Mouse (Mus musculus) heart, postnatal 10 days (tissue): ENCODE results near the gene Rbpj. TPM values are rescaled to one million over a fixed set of nuclear protein-coding genes. Genes with fewer than 3 reads are reported as not detected.

Experiments
- DNase-seq, 2 experiments: peaks; one replicate each; pipeline ENCODE4 v3.0.0; 2021
- intact Hi-C: fragments of 180-260 bp; cut with DNase I; formaldehyde crosslinking; loops from one replicate; pipeline ENCODE4 v1.15.1; 2025
- total RNA-seq, 2 experiments: library from RNA; stranded (reverse); gene quantifications; 2 replicates each; pipeline ENCODE4 v1.2.3; 2021

Rbpj gene
- total RNA-seq, 2 experiments from 2014 or later, result 34.9 to 36.4 TPM

DNA sequence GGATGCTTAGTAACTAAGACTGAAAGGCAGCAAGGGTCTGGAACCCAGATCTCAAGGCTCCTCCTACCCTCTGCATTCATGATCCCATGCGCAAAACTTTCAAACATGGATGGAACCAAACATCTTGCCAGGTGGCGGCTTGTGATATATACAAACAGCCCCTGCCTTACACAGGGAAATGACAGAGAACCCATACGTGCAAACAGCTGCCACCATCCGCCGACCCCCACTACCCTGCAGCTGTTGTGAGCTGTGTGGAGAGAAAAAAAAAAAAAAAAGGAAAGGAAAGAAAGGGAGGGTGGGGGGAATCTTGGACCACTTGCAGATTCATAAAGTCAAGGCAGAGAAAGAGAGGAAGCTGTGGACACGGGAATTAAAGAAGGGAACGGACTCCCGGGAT is 2.4 kb downstream of the Rbpj start:
- no peak for DNase-seq
- intact Hi-C loops, result loop anchor here (5.0 kb wide), 1 partner anchor 41 kb away; no protein-coding TSS in a partner anchor

DNA sequence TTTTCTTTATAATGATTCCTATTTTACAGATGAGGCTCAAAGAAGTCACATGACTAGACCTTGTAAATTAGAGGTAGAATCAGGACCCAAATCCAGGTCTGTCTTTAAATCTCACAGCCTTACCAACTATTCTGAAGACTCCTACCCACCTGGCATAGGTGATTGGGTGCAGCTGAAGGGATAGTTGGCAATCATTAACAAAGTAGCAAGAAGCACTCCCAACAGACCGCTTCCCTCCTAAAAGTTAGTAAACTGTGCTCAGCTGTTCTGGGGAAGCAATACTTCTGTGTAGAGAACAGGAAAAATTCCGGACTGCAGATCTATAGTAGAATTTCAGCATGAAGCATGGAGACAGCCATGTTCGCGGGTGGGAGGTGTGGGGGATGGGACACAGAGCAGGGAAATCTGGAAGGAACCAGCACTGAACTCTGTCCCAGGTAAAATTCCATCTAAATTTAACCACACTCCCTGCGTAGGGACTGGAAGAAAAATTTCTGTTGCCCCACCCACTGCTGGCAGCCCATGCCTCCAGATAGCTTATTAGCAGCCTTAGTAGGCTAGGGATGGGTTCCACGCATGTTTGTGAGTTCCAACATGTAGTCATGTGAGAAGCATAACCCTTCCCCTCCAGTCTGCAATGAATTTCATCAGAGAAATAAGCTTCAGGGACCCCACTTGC is 3.3 kb downstream of the Rbpj start:
- intact Hi-C loops, result loop anchor here (5.0 kb wide), 1 partner anchor 42 kb away; no protein-coding TSS in a partner anchor

DNA sequence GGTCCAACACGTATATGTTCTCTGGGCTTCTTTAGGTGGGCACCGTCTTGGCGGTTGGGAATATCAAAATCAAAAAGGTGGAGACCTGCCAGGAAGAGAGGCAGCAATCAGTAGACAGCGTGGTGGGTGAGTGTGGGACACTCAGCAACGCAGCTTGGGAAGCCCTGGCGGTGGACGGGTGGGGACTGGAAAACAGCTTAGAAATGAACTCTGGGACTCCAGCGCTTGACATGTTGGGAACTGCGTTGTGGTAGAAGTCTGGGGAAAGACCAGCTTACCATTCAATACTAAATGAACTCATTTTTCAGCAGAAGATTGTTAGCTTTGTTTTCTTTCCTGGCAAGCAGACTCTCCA is 3.8 kb downstream of the Rbpj start:
- peak in 1 of 2 experiments; percentile 67 for DNase-seq
- intact Hi-C loops, result loop anchor here (5.0 kb wide), 2 partner anchors 42 to 87 kb away; no protein-coding TSS in a partner anchor

More for the DNA sequence above, 3.3 kb downstream of the Rbpj start:
- DNase-seq, result peak; percentile 79 to 82

DNA sequence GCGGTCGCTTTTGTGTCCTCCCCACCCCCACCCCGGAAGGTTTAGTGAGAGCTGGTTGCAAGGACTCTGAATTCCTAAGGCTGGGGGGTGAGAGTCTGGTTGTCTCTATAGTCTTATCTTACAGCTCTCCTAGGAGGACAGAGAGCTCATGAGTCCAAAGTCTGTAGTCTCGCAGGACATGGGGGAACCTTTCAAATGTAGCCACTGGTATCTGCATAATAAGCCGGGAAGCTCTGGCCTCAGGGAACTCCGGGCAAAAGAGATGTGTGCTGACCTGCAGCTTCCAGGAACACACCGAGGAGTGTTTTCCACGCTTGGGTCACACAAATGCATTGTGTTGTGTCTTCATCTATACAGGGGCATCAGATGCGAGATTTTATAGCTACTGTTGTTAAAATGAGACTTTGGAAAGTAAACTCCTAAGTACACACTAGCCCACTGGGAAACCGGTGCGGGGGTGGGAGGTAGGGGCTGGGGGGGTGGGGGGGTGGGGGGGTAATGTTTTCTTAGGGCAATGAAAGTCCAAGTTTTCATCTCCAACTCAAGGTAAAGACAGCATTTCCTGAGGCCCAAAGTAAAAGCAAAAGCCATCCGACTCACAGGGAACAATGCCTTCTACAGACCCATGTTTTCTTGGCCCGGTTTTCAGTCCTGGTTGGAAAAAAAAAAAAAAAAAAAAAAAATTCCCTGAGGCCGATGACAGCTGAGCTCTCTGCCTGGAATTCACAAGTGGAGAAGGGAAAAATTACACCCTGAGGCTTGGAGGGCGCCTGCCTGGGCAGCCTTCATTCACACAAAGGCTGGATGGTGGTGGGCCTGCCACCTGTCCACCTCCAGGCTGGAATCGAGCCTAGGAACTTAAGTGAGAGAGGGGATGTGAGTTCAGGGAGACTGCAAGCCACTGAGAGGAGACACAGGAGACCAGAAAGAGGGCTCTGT is 4.5 kb downstream of the Rbpj start:
- DNase-seq, result peak; percentile 64 to 69
- intact Hi-C loops, result loop anchor here (5.0 kb wide), 1 partner anchor 88 kb away; no protein-coding TSS in a partner anchor

DNA sequence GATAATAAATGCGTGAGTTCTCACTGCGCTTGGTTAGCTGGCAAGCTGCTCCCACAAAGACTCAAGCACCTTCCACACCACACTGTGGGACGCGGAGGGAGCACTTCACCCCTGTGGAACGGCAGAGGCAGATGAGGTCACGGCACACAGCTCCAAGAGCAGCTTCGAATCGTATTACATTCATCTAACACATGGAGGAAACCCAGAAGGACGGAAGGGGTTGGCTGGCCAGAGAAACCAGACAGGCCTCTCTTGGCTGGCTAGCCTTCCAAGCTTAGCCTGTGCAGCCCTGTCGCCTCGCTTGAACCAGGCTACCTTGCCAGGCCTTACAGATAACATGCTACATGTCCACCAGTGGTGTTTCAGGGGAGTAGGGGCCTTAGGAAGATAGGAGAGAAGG is 6.5 kb downstream of the Rbpj start:
- DNase-seq, result peak; percentile 83 to 84
- intact Hi-C loops, result loop anchor here (2.0 to 5.0 kb wide), 2 partner anchors 90 to 118 kb away; no protein-coding TSS in a partner anchor

DNA sequence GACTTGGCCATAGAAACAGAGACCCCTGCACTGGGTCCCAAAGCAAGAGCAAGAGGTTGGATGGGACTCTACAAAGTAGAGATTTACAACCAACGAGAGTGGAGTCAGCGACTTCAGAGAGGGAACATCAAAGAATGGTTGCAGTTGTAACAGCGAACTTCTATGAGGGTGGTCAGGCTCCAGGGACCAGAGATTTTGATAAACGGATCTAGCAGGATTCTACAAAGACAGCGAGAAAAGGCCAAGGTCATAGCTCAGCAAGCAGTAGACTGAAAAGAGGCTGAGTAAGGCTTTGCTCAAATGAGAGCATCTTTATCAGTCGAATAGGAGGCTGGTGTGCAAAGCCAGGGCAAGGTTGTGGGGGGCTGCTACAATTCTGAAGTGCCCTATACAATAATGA is 13.2 kb downstream of the Rbpj start:
- intact Hi-C loops, result no loop called here
- DNase-seq, result no peak

DNA sequence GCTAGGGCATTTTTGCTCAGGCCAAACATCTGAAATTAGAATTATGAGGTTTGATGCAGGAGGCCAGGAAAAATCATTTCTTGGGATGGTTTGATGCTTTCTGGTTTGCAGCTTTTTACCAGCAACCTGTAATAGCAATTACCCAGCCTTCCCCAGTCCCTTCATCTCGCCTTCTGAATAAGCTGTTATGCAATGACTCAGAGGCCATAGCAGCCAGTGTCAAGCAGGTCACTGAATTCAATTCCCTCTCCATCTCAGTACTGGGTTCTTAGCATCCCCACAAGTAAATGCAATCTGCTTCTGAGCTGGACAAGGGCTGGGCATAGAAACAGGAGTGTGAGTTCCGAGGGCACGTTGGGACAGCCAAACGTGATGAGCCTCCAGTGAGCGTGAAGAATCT is 13.9 kb downstream of the Rbpj start:
- intact Hi-C loops, result no loop called here
- no peak for DNase-seq

DNA sequence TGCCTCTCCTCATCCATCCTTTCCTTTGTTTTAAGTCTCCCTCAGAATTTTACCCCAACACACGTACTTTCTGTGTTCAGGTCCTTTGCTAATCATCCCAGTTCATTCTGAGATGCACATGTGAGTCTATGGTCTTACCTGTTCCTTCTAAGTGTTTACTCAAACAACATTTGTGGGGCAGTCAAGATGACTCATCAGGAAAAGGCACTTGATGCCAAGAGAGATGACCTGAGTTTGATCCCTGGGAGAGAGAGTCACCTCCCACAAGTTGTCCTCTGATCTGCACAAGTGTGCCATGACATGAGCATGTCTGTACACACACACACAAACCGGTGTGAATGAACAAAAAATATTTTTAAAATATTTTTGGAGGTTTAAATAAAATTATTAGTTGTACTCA is 15.1 kb downstream of the Rbpj start:
- no peak for DNase-seq
- intact Hi-C loops, result no loop called here

DNA sequence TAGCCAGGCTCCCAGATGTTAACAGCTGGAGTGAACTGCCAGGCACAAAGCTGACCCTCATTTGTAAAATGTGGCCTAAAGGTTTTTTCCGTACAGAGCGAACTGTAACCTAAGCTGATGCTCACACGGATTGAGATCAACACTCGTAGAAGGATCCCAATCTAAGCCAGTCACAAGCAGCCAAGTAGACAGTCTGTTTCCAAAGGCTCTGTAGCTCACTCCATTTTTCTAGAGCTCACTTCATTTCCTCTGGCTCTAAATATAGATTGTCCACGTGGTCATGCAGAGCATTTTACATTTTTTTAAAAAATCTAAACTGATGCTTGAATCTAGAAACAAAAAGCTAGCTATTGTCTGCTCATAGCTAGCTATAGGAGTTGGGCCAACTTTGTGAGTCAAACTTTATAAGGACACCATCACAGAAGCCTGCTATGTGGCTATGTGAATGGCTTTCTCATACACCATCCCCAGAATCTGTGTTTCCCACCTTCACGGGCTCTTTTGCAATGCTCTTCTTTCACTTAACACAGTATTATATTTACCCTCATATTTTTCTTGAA is 19.2 kb downstream of the Rbpj start:
- DNase-seq, result peak in 1 of 2 experiments; percentile 13

DNA sequence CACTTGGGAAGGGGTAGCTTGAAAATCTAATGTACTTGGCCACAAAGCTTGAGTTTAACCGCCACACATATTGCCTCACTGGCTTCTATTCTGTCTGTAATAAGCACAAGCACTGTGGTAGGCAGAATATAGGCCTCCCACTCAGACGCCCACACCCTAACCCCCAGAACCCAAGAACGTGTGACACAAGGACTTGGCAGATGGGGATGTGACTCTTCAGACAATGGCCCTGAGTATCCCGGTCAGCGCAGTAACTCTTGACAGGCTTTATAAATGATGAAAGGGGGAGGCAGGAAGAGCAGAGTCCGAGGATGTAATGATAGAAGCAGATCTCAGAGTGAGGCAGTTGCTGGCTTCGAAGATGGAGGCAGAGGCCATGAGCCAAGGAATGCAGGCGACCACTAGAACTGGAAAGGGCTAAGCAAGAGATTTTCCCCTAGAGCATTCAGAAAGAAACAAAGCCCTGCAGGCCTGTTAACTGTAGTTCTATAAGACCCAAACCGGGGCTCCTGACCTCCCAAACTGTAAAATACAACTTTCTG is 20.1 kb downstream of the Rbpj start:
- peak in 1 of 2 experiments; percentile 43 for DNase-seq
- intact Hi-C loops, result no loop called here

More for the DNA sequence above, 19.2 kb downstream of the Rbpj start:
- intact Hi-C loops, result no loop called here

DNA sequence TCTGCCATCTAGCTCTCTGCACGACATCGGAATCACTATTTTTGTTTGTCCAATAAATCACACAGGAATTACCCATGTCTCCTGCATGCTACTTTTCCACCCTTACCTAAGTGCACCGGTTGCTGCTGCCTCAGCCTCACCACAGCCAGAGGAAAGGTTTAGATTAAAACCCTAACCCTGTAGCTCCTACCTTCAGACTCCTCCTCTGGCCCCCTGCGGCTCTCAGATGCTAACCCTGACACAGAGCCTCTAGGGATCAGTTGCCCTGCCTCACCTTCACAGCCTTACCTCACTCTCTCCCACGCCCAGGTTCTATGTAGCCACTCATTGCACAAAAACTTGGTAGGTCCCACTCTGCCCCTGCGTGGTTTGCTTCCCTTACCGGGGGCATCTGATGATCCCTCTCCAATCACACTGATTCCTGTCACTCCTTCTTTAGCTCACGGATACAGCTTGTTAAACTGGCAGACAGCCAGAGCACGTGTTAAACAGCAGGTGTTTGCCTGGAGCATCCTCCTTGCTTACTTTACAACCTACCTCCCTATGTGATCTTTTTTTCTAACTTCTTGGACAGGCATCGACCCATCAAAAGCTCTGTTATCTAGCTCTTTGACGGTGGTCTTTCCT is 21.1 kb downstream of the Rbpj start:
- DNase-seq, result no peak
- intact Hi-C loops, result no loop called here

DNA sequence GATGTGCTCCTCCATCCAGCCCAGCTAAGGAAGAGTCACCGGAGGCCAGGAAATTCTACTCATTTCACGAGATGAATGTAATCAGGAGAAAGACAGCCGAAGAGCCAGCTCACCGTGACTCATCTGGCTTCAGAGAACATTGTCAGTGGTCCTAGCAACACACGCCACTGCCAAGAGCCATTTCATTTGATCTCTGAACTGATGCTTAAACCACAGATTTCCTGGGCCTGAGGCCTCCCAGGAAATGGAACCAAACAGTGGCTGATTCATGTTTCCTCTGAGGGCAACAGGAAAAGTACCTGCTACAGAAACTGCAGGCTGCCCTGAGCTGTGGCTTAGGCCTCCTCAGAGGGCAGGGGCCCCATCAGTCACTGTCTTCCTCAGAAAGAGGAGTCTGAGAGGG is 24.7 kb downstream of the Rbpj start:
- DNase-seq, result no peak
- intact Hi-C loops, result no loop called here

DNA sequence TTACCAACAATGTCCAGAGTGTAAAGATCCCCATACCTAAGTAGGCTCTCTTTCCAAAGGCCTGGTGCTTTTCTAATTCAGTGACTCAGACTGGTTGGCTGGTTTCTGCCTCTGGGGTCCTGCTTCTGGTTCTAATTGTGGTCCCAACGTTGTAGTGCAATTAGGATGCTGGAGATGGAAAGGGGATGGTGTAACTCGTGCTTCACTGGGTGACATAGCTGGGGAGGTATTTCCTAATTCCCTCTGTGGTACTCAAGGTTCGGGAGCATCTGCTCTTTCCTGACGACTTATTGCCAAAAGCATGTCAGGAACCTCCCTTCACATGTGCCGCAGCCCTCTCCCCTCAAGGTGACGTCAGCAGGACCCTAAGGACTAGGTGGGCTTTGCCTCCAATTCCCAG is 27.8 kb downstream of the Rbpj start:
- no peak for DNase-seq
- intact Hi-C loops, result no loop called here

DNA sequence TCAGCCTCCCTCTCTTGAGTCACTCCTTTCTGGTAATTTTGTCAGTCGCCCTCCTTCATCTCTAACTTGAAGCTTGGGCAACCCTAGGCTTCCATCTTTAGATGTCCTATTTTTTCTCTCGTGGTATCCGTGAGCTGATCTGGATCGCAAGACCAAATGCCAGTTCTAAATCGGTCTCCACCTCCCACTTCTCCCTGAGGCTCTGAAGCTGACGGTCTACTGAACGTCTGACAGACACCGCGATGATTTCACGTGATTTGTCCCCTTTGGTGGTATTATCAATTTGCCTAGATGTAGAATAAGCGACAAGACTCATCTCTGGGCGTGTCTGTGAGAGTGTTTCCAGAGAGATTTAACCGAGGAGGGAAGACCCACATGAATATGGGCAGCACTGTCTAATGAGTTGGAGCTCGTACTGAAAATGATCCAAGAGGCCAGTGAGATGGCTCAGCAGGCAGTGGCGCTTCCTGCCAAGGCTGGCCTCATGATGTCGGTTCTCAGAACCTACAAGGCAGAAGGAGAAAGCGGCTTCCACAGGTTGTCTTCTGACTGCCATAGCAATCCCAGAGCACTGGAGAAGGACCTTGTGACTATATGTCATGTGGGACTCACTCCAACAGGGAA is 28.7 kb downstream of the Rbpj start:
- DNase-seq, result no peak
- intact Hi-C loops, result no loop called here

DNA sequence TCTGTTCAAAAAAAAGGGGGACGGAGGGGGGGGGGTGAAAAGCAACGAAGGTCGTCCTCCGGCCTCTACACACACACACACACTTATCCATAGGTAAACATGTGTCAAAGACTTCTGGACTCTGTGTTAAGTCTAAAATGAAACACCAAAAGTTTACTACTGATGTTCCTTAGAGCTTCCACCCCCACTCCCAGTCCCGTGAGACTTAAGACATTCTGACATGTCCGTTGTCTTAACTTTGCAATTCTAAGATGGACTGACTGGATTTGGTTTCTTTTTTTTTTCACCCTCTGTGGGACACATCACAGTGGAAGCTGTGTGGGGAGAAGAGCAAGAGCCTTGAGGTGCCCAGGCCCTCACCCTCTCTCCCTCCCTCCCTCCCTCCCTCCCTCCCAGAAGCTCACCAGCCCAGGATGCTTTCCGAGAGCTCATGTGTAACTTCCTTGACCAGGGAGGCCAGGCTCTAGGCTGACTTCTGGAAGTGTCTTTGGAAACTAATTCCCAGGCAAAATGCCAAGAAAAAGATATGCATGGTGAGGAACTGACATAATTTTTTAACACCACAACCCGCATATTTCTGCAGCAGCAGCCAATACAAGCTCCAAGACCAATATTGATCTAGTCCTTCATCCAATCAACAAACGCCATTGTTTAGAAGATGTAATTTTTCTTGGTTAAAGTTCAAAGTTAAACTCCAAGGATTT is 31.0 kb downstream of the Rbpj start:
- intact Hi-C loops, result no loop called here
- DNase-seq, result peak; percentile 69 to 75

DNA sequence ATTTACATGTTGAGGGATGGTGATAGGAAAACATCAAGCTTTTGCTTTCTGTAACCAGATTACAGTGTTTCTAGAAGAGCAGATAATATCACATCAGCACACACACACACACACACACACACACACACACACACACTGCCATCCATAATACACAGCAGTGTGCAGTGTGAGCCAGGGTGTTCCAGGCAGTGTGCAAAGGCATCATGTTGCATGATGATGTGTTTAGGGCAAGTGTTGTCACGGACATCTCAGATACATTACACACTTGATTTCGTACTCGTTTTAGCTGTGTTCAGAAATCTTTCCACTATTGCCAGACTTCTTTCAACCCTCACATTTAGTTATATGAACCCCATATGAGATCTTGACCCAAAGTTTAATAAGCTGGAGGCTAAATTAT is 33.6 kb downstream of the Rbpj start:
- DNase-seq, result no peak
- intact Hi-C loops, result no loop called here

DNA sequence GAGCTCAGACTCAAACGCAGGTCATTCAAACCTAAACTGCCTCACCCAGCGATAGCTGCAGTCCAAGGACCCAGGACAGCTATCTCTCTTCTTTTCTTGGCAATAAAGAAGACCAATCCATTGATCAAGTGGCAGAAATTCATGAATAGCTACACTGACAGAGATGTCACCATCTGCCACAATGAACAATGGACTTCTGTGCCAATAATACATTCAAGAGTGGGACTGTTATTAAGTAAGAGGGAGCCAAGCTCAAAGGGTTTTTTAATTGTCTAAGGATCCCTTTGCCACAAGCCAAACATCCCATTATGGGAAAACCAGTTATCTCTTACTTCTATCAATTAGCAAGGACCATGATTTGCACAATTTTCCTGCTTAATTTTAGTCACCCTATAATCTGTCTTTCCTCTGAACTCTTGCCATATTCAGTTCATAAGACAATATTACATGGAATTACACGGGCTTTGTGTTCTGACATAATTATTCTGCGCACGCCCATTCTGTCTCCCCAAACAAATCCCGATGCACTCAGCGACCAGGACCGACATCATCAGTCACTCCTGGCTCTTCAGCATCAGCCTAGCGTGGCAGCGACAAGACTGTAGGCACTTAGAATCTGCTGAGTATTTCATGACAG is 34.7 kb downstream of the Rbpj start:
- intact Hi-C loops, result no loop called here

DNA sequence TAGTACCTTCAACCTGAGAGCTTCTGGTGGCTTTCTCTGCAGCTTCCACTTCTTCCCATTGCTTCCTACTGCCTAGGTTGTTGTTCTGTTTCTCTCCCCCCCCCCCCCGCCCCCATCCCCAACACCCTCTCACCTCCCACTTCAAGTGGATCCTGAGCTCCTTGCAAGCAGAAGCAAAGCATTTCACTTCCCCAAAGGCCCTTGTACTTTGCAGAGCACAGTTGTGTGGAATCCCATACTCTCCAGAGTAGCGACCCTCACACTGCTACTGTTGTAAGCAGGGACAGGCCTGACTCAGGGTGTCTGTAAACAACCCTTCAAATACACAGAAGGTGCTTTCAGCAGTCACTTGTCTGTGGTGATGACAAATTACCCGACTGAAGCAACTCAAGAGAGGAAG is 37.3 kb downstream of the Rbpj start:
- intact Hi-C loops, result no loop called here
- no peak for DNase-seq

More for the DNA sequence above, 34.7 kb downstream of the Rbpj start:
- DNase-seq, result no peak

DNA sequence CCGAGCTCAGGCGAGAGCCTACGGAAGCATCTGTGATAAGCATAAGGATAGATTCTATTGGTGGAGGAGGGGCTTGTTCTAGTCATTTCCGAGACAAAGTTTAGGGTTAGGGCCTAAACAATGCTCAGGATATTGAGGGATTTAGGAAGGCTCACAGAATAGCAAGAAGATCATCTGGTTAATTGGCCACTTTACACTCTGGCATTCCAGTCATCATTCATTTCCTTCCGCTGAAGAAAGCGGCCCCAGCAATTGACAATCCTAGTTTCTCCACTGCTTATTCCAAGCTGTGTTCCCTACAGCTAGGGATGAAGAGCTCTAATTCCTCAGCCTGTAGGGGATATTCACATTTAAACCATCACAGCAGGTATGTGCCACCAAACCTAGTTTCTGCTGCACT is 39.8 kb downstream of the Rbpj start:
- no peak for DNase-seq
- intact Hi-C loops, result no loop called here
